Mouse (Mus musculus): ENCODE measurements around the gene Plekha6. TPM values are rescaled to one million over a fixed set of nuclear protein-coding genes. Genes with fewer than 3 reads are reported as not detected.
A peak's percentile ranks its signal among the peaks of the same experiment; 100 is the strongest.

The Plekha6 gene
- polyA plus RNA-seq, 2 experiments: 0.81 to 2.1 TPM

GRCm38 (mm10) chr1:133323333-133323732 lies 159.3 kb downstream of the Plekha6 start:
- no peaks in the 10 kb centered on the region; the same call in 1 of the 2 replicates for H3K9me3 ChIP-seq (ENCODE audit: control insufficient read depth, low read length)
- H3K4me3 ChIP-seq (ENCODE audit: insufficient read depth in 1 of 2, low read depth in 2 of 2, low read length in 2 of 2): no peak overlapping the region
- no peak overlapping the region for H3K9ac ChIP-seq (replicated peaks)
- DNase-seq (ENCODE audit: low read depth in 3 of 3, low spot score in 3 of 3) (no peak), ATAC-seq (ENCODE audit: insufficient read depth) (no peak)
- no peak overlapping the region for H3K4me2 ChIP-seq (ENCODE audit: low read depth)
- H3K27ac ChIP-seq: no peak overlapping the region
- H3K27me3 ChIP-seq (ENCODE audit: control insufficient read depth, insufficient read depth, low read length): peaks cover 2% of the 10 kb centered on the region
- 34% methylated on average over 5 of the region's 5 CpGs for WGBS (ENCODE audit: insufficient replicate concordance)
- H3K4me1 ChIP-seq (replicated peaks; ENCODE audit: control insufficient read depth in 2 of 2, insufficient read depth in 2 of 2, low read length in 1 of 2): no peaks in the 10 kb centered on the region
- H3K36me3 ChIP-seq (replicated peaks; ENCODE audit: control insufficient read depth, insufficient read depth, low read depth): no peaks in the 10 kb centered on the region
- no peak for TF ChIP-seq EP300 (IDR thresholded peaks at IDR 0.05; ENCODE audit: low read depth)
- TF ChIP-seq CTCF (IDR thresholded peaks at IDR 0.05; ENCODE audit: low read depth): no peak

DNA sequence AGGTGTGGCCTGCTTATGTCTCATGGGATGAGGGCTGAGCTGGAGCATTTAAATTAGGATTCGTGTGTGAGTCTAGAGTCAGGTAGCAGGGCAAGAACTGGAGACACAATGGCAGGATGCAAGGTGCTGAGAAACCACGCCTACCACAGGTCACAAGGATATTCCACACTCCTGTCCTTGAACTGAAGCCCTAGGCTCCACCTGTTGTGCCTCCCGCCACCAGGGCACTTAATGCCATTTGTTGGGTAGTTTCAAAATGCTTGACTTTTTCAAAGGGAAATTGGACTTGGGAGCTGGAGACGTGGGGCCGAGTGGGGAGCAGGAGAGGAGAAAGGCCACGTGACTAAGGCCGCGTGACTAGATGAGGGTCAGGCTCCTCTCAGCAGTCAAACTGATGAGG lies 161.9 kb downstream of the Plekha6 start:
- Histone ChIP-seq H3K36me3 (replicated peaks; ENCODE audit: control insufficient read depth, insufficient read depth, low read depth) (no peaks in the 10 kb centered on the region), H3K9me3 (ENCODE audit: control insufficient read depth, low read length) (no peaks in the 10 kb centered on the region), H3K27me3 (ENCODE audit: control insufficient read depth, insufficient read depth, low read length) (peaks cover 16% of the 10 kb centered on the region), H3K4me3 (ENCODE audit: insufficient read depth in 1 of 2, low read depth in 2 of 2, low read length in 2 of 2) (no peak overlapping the region), H3K4me1 (replicated peaks; ENCODE audit: control insufficient read depth in 2 of 2, insufficient read depth in 2 of 2, low read length in 1 of 2) (no peaks in the 10 kb centered on the region), H3K27ac (no peak overlapping the region), H3K4me2 (ENCODE audit: low read depth) (no peak overlapping the region), H3K9ac (replicated peaks) (no peak overlapping the region)
- TF ChIP-seq EP300 (IDR thresholded peaks at IDR 0.05; ENCODE audit: low read depth) (no peak), CTCF (IDR thresholded peaks at IDR 0.05; ENCODE audit: low read depth) (no peak)
- no peak for DNase-seq (ENCODE audit: low read depth in 3 of 3, low spot score in 3 of 3)
- 58% methylated on average over 8 of the region's 8 CpGs for WGBS (ENCODE audit: insufficient replicate concordance)
- no peak for ATAC-seq (ENCODE audit: insufficient read depth)

DNA sequence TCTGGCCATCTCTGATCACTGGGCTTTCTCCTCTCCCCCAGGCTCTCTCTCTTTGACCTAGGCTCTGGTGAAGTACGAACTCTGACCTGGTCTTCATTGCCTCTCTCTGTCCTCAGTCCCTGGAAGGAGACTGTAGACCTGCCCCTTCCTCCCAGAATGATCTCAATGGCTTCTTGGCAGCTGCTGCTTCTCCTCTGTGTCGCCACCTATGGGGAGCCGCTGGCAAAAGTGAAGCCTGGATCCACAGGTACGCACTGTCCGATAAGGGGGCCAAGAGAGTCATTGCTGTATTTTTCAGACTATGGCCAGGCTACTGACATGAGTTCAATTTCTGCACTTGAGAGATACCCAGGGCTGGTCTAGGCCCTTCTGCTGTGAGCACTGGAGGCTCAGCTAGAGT lies 163.1 kb downstream of the Plekha6 start:
- 50% methylated on average over 5 of the region's 5 CpGs for WGBS (ENCODE audit: insufficient replicate concordance)
- Histone ChIP-seq H3K9ac (replicated peaks) (no peak overlapping the region), H3K36me3 (replicated peaks; ENCODE audit: control insufficient read depth, insufficient read depth, low read depth) (no peaks in the 10 kb centered on the region), H3K4me3 (ENCODE audit: insufficient read depth in 1 of 2, low read depth in 2 of 2, low read length in 2 of 2) (no peak overlapping the region), H3K9me3 (ENCODE audit: control insufficient read depth, low read length) (no peaks in the 10 kb centered on the region), H3K27ac (no peak overlapping the region), H3K27me3 (ENCODE audit: control insufficient read depth, insufficient read depth, low read length) (peaks cover 16% of the 10 kb centered on the region), H3K4me2 (ENCODE audit: low read depth) (no peak overlapping the region), H3K4me1 (replicated peaks; ENCODE audit: control insufficient read depth in 2 of 2, insufficient read depth in 2 of 2, low read length in 1 of 2) (no peaks in the 10 kb centered on the region)
- TF ChIP-seq CTCF (IDR thresholded peaks at IDR 0.05; ENCODE audit: low read depth): peak; percentile 11; the same call in 1 of the 2 replicates
- TF ChIP-seq EP300 (IDR thresholded peaks at IDR 0.05; ENCODE audit: low read depth): no peak
- ATAC-seq (ENCODE audit: insufficient read depth) (no peak), DNase-seq (ENCODE audit: low read depth in 3 of 3, low spot score in 3 of 3) (no peak)

- Histone ChIP-seq H3K4me3 (ENCODE audit: insufficient read depth in 1 of 2, low read depth in 2 of 2, low read length in 2 of 2) (no peak overlapping the region), H3K4me2 (ENCODE audit: low read depth) (no peak overlapping the region), H3K36me3 (replicated peaks; ENCODE audit: control insufficient read depth, insufficient read depth, low read depth) (no peaks in the 10 kb centered on the region), H3K9ac (replicated peaks) (no peak overlapping the region), H3K27ac (no peak overlapping the region), H3K9me3 (ENCODE audit: control insufficient read depth, low read length) (no peaks in the 10 kb centered on the region), H3K27me3 (ENCODE audit: control insufficient read depth, insufficient read depth, low read length) (peaks cover 16% of the 10 kb centered on the region), H3K4me1 (replicated peaks; ENCODE audit: control insufficient read depth in 2 of 2, insufficient read depth in 2 of 2, low read length in 1 of 2) (no peaks in the 10 kb centered on the region)
- WGBS (ENCODE audit: insufficient replicate concordance): 62% methylated on average over 6 of the region's 6 CpGs
- no peak for TF ChIP-seq CTCF (IDR thresholded peaks at IDR 0.05; ENCODE audit: low read depth)
- no peak for TF ChIP-seq EP300 (IDR thresholded peaks at IDR 0.05; ENCODE audit: low read depth)
- DNase-seq (ENCODE audit: low read depth in 3 of 3, low spot score in 3 of 3) (no peak), ATAC-seq (ENCODE audit: insufficient read depth) (no peak)
Measured at GRCm38 (mm10) chr1:133328299-133328795, 164.3 kb downstream of the Plekha6 start.

DNA sequence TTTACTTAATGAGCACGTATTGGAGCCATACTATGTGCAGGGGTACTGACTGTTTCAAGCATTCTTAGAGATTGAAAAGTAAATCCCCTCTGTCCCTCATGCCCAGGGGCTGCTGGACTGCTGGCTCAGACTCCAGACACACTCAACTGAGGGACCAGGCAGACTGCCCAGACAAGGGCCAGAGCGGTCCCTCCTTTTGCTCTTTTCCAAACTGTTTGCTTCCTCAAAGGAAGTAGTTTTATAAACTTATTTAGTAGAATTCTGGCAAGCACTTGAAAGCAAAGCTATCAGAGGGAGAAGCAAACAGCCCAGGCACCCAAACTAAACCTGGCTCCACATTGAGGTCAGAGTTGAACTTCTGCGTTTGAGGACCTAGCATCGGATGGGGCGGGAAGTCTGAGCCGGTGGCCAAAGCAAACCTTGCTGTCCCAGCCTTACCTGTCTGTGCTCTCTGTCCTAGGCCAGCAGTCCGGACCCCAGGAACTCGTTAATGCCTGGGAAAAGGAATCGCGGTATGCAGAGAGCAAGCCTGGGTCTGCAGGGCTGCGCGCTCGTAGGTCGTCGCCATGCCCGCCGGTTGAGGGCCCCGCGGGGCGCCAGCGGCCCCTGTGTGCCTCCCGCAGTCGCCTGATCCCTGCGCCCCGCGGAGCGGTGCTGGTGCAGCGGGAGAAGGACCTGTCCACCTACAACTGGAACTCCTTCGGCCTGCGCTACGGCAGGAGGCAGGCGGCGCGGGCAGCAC lies 165.1 kb downstream of the Plekha6 start:
- TF ChIP-seq EP300 (IDR thresholded peaks at IDR 0.05; ENCODE audit: low read depth) (no peak), CTCF (IDR thresholded peaks at IDR 0.05; ENCODE audit: low read depth) (no peak)
- Histone ChIP-seq H3K27me3 (ENCODE audit: control insufficient read depth, insufficient read depth, low read length) (peaks cover 16% of the 10 kb centered on the region), H3K9ac (replicated peaks) (no peak overlapping the region), H3K4me1 (replicated peaks; ENCODE audit: control insufficient read depth in 2 of 2, insufficient read depth in 2 of 2, low read length in 1 of 2) (no peaks in the 10 kb centered on the region), H3K4me3 (ENCODE audit: insufficient read depth in 1 of 2, low read depth in 2 of 2, low read length in 2 of 2) (no peak overlapping the region; a peak in 1 of 4 replicates), H3K4me2 (ENCODE audit: low read depth) (peak overlapping the region; percentile 47), H3K27ac (no peak overlapping the region), H3K36me3 (replicated peaks; ENCODE audit: control insufficient read depth, insufficient read depth, low read depth) (no peaks in the 10 kb centered on the region), H3K9me3 (ENCODE audit: control insufficient read depth, low read length) (no peaks in the 10 kb centered on the region)
- ATAC-seq (ENCODE audit: insufficient read depth) (no peak), DNase-seq (ENCODE audit: low read depth in 3 of 3, low spot score in 3 of 3) (no peak)
- WGBS (ENCODE audit: insufficient replicate concordance): 8% methylated on average over 34 of the region's 34 CpGs
